Mouse (Mus musculus): ENCODE measurements around the gene Rai1.

Gene Rai1

GRCm38 (mm10) chr11:60190055-60190641 lies 85.3 kb downstream of the Rai1 start:
- no peak for DNase-seq (ENCODE audit: low spot score in 2 of 2)

DNA sequence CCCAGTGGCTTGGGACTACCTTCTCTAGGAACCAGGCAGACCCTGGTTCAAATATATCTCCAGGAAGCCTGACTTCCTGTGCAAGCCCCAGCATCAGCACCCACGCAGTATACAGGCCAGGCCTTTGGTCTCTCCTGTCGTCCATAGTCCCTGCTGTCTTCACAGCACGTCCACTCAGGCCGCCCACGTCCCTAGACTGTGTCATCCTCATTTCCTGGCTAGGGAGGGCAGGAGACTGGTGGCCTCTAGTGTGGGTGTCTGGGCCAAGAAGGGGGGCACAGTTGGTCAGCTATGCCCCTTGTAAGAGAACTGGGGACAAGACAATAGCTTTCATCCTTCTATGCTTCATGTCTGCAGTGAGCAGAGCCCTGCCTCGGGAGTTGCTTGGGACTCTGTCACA lies 87.7 kb downstream of the Rai1 start:
- DNase-seq (ENCODE audit: low spot score in 2 of 2), result no peak

DNA sequence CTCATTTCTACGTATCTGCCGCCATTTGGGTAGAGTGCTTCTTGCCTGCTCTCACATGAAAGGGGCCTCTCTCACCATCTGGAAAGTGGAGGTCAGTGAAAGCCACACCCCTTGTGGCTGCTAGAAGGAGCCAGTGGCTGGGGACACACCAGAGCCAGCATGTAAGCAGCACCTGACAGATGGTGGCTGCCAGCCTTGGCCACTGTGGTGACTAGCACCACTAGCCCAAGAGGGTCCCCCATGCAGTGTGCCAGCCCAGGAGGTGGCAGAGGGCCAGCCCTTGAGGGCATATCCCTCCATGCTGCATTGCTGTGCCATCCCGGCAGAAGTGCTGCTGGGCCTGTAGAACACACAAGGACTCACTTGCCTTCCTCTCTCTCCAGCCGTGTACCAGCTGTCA lies 88.7 kb downstream of the Rai1 start:
- no peak for DNase-seq (ENCODE audit: low spot score in 2 of 2)

DNA sequence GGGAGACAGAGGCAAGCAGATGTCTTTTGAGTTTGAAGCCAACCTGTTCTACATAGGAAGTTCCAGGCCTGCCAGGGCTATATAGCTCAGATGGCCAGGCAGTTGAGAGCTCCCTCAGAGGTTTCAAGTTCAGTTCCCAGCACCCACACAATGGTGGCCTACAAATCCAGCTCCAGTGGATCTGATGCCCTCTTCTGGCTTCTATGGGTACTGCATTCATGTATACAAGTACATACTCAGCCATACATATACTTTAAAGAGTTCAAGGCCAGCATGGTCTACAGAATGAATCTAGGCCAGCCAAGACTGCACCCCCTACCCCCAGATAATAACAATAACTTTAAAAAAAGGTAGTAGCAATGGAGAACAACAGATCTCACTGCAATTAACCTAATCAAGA lies 90.3 kb downstream of the Rai1 start:
- DNase-seq (ENCODE audit: low spot score in 2 of 2), result no peak

GRCm38 (mm10) chr11:60196344-60196743 lies 91.5 kb downstream of the Rai1 start:
- DNase-seq (ENCODE audit: low spot score in 2 of 2), result no peak

DNA sequence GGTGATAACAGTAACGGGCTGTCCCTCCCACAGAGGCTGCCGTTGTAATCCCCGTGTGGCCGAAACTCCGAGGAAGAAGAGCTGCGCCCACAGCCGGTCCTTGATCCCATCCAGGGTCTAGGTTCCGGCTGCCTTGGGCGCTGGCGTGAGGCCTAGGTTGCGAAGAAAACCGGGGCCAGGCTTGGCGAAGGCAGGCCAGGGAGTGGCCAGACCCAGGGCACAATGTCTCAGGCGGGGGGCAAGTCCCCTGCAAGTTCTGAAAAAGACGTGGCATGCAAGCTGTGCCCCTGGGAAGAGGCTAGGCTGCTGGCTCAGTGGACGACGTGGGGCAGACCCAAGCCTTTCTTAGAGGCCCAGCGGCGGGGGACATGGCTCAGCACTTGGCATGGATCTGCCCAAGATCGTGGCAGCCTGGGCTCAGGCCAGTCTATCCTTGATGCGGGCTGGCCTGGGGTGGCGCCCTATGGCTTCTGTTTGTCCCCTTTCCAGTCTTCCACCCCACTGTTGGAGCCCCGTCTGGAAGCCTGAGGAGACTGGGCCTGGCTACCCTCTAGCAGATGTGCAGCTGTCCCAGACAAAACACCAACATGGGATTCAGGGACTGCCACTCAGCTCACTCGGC lies 93.3 kb downstream of the Rai1 start:
- no peak for DNase-seq (ENCODE audit: low spot score in 2 of 2)

DNA sequence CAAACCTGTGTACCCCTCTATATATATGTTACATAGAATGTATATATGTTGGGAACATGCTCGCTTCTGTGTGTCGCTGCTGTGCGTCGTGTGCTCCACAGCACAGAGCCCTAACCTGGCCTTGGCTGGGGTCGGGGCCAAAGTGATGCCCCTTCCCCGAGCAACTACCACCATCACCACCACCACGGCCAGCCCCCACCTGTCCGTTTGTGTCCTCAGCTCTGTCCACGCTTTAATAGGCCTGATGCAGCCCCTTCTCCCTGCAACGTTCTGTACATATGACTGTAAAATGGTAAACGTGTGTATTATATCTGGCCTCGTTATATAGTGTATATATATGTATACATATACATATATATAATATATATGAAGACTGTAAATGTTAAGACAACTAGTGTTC lies 93.8 kb downstream of the Rai1 start:
- no peak for DNase-seq (ENCODE audit: low spot score in 2 of 2)

GRCm38 (mm10) chr11:60199702-60200184 lies 94.9 kb downstream of the Rai1 start:
- DNase-seq (ENCODE audit: low spot score in 2 of 2), result peak; percentile 85 to 89

GRCm38 (mm10) chr11:60200384-60200783 lies 95.6 kb downstream of the Rai1 start:
- DNase-seq (ENCODE audit: low spot score in 2 of 2), result no peak

DNA sequence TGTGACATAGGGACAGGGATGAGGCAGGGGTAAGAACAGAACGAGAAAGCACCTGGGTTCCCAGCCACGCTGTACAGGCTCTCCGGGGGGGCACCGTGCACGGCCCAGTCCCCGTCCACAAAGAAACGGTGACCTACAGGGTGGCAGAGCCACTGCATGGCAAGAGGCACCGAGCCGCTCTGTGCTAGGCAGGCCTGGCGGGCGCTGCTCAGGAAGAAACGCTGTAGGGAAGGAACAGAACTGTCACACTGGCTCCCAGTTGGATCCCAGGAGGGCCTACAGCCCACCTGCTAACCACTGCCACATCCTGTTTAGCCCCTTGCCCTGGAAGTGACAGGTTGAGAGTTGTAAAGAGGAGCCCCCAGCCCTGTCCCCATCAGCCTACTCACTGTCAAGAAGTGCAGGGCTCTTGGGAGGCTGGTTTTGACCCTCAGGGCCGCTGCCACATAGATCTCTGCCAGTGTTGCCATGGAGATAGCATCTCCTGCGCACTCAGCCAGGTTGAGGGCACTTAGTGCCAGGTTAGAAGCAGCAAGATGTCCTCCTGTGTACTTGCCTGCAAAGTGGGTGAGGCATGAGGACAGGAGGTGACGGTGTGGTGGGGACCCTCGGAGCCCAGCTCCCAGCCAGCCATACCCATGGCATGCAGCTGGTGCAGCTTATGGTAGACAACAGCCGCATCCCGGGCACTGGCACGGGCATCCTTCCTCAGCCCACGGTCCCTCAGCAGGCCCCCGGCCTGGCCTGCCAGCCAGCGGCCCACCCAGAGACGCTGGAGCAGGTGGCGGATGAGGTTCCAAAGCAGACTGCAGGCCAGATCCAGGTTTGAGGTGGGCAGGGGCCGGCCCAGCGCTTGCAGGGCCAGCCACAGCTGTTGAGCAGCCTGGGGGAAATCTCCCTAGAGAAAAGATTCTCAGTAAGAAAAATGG lies 98.2 kb downstream of the Rai1 start:
- no peak for DNase-seq (ENCODE audit: low spot score in 2 of 2)

- no peak for DNase-seq (ENCODE audit: low spot score in 2 of 2)
Measured at GRCm38 (mm10) chr11:60205026-60205425, 100.2 kb downstream of the Rai1 start.

GRCm38 (mm10) chr11:60206207-60206606 lies 101.4 kb downstream of the Rai1 start:
- no peak for DNase-seq (ENCODE audit: low spot score in 2 of 2)

GRCm38 (mm10) chr11:60208201-60208600 lies 103.4 kb downstream of the Rai1 start:
- DNase-seq (ENCODE audit: low spot score in 2 of 2), result no peak

GRCm38 (mm10) chr11:60208712-60209111 lies 103.9 kb downstream of the Rai1 start:
- no peak for DNase-seq (ENCODE audit: low spot score in 2 of 2)

GRCm38 (mm10) chr11:60209217-60209932 lies 104.6 kb downstream of the Rai1 start:
- peak; percentile 79 to 84 for DNase-seq (ENCODE audit: low spot score in 2 of 2)

- no peak for DNase-seq (ENCODE audit: low spot score in 2 of 2)
Measured at GRCm38 (mm10) chr11:60209933-60210249, 105.1 kb downstream of the Rai1 start.

GRCm38 (mm10) chr11:60210305-60210724 lies 105.5 kb downstream of the Rai1 start:
- DNase-seq (ENCODE audit: low spot score in 2 of 2), result peak; percentile 94 to 96

DNA sequence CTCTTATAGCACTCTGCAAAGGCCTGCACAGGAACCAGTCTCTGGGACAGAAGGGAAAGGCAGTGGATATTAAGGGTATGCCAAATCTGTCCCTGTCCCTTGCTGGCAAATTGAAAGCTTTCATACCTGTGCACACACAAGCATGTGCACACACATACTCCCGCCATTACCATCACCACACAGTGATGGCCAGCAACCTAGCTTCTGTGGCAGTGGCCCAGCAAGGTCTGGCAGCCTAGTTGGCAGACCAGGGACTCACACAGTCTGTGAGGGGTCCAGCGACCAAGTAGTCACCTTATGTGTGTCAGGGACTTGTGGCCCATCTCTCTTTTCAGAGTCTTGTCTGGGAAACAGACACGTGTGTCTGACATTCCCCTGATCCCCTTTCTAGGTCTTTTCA lies 106.3 kb downstream of the Rai1 start:
- no peak for DNase-seq (ENCODE audit: low spot score in 2 of 2)

DNA sequence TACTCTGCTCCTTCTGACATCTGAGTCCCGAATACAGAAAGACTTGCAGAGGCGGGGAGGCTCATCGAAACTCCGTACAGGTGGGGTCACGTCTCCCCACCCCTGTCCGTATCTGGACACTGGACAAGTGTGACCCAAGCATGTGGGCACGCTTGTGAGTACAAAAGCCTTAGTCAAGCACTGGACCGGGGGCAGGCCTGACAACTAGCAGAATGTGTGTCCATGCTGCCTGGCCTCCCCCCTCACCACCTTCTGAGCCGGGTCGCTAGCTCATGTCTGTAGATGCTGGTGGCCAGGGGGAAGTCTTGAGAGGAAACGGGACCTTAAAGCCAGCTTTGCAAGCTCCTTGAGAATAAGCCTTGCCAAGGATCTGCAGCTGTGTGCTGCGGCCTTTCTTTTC lies 106.9 kb downstream of the Rai1 start:
- DNase-seq (ENCODE audit: low spot score in 2 of 2), result no peak

GRCm38 (mm10) chr11:60213266-60213665 lies 108.5 kb downstream of the Rai1 start:
- no peak for DNase-seq (ENCODE audit: low spot score in 2 of 2)

DNA sequence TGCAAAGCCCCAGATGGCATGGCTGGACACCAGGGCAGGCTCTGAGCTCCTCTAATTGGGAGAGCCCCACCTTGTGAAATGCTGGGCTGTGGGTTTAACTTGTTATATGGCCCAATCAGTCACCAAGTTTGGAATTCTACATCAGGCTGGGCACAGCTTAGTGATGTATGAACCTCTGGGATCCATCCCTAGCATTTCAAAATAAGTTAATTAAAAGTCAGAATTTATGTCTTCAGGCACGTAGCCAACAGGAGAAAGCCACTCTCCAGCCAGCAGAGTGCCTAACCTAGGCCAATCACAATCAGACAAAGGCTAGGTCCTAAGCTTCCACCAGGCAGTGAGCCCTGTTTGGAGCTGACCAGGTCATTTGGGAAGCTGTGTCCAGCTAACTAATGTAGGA lies 111.9 kb downstream of the Rai1 start:
- DNase-seq (ENCODE audit: low spot score in 2 of 2), result no peak

GRCm38 (mm10) chr11:60217467-60217866 lies 112.7 kb downstream of the Rai1 start:
- no peak for DNase-seq (ENCODE audit: low spot score in 2 of 2)

Measured in heart, adult 9 months (tissue).